Mouse (Mus musculus): ENCODE results near the gene Lysmd4.

GRCm38 (mm10) chr7:67232504-67232903 lies 10.2 kb downstream of the Lysmd4 start:
- TF ChIP-seq CTCF (IDR thresholded peaks at IDR 0.05; ENCODE audit: insufficient read depth, low read depth, low read length) (no peak), POLR2A (IDR thresholded peaks at IDR 0.05; ENCODE audit: insufficient read depth, low read depth, low read length) (no peak)
